Mouse (Mus musculus) right cerebral cortex, postnatal 14 days (tissue): ENCODE data around the gene Kif18a.

Experiments used
- DNase-seq: peaks from one replicate; pipeline ENCODE4 v3.0.0; 2022

The Kif18a gene

GRCm38 (mm10) chr2:109384019-109384418, 103.5 kb downstream of the Kif18a start:
- DNase-seq: no peak

GRCm38 (mm10) chr2:109386211-109386610, 105.7 kb downstream of the Kif18a start:
- no peak for DNase-seq

GRCm38 (mm10) chr2:109388733-109389132, 108.2 kb downstream of the Kif18a start:
- no peak for DNase-seq

GRCm38 (mm10) chr2:109389977-109390376, 109.4 kb downstream of the Kif18a start:
- no peak for DNase-seq
